Mouse (Mus musculus): ENCODE results near the gene Blvrb. TPM values are rescaled to one million over a fixed set of nuclear protein-coding genes. Genes with fewer than 3 reads are reported as not detected.
A peak's percentile ranks its signal among the peaks of the same experiment; 100 is the strongest.

The Blvrb gene
- polyA plus RNA-seq, 1 experiment from 2014 or later = 17.1 TPM

DNA sequence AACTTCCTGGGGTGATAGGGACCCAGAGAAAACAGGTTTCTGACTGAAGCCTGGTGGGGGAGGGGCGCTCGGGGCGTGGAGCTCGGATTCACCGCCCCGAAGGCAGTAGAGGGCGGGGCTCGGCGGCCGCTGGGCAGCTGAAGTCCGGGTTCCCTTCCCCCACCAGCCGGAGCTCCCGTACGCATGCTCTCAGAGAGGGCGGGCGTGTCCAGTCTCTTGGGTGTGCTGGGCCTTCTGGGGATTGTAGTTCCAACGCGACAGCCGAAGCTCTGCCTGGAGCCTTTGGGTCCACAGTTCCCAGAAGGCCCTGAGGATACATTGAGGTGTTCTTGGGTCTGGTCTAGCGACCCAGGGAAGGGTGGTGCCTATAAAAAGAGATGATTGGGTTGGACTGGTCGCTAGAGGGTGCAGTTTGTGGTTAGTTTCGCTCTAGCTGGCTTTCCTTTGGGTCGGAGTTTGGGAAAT is 26.7 kb downstream of the Blvrb start:
- Histone ChIP-seq H3K4me3 (peak overlapping the region; percentile 77), H3K27ac (replicated peaks) (peak overlapping the region; percentile 93), H3K4me1 (peaks cover 19% of the 10 kb centered on the region), H3K27me3 (no peaks in the 10 kb centered on the region), H3K4me2 (replicated peaks) (peak overlapping the region; percentile 86), H3K36me3 (peaks cover 7% of the 10 kb centered on the region; the same call in 1 of the 2 replicates), H3K9me3 (no peaks in the 10 kb centered on the region), H3K9ac (replicated peaks) (peak overlapping the region; percentile 49)
- peak; percentile 93 for ATAC-seq (replicated peaks)
- WGBS = under 1% methylated on average over 23 of the region's 23 CpGs

DNA sequence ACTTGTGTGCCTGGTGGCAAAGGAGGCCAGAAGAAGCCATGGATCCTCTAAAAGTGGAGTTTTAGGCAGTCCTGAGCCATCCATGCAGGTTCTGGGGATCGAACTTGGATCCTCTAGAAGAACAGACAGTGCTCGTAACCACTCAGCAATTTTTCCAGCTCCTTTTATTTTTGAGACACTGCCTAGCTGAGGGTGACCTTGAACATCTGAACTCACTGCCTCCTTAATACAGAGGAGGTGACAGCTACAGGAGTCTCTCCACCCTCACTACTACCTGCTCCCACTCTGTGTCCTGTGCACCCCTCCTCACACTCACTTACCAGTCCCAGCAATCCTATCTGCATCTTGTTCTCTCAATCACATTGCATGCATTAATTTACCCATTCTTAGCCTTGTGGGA is 27.8 kb downstream of the Blvrb start:
- H3K4me2 ChIP-seq (replicated peaks) = no peak overlapping the region
- no peak overlapping the region for H3K9ac ChIP-seq (replicated peaks)
- no peaks in the 10 kb centered on the region for H3K27me3 ChIP-seq
- peaks cover 7% of the 10 kb centered on the region; the same call in 1 of the 2 replicates for H3K36me3 ChIP-seq
- no peak for ATAC-seq (replicated peaks)
- no peaks in the 10 kb centered on the region for H3K9me3 ChIP-seq
- H3K4me3 ChIP-seq = no peak overlapping the region
- no peak overlapping the region for H3K27ac ChIP-seq (replicated peaks)
- peaks cover 19% of the 10 kb centered on the region for H3K4me1 ChIP-seq
- 97% methylated on average over 2 of the region's 2 CpGs for WGBS

DNA sequence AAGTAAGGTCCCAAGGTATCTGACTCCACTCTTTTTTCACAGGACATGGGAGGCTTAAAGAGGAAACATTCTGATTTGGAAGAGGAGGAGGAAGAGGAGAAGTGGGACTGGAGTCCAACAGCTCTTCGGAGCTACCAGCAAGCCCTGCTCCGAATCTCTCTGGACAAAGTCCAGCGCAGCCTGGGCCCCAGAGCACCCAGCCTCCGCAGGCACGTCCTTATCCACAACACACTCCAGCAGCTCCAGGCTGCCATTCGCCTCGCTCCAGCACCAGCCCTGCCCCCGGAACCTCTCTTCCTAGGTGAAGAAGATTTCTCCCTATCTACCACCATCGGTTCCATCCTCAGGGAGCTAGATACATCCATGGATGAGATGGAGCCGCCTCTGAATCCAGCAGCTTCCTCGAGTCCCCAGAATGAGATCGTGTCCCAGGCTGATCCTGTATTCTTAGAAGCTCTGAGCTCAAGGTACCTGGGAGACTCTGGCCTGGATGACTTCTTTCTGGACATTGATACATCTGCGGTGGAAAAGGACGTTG is 28.4 kb downstream of the Blvrb start:
- WGBS = 96% methylated on average over 14 of the region's 14 CpGs
- ATAC-seq (replicated peaks) = no peak
- no peak overlapping the region for H3K9ac ChIP-seq (replicated peaks)

DNA sequence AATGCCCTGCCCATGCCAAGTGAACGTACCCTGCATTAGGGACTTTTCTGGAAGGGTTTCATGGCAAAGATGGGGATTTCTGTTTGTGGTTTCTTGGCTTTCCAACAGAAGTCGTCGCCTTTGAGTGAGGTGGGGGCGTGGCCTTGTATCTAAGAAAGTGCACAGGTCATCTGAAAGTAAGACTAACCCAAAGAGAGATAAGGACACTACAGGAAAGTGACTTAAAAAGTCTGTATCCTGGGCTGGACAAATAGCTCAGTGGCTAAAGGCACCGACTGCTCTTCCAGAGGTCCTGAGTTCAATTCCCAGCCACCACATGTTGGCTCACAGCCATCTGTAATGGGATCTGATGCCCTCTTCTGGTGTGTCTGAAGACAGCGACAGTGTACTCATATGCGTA is 30.8 kb downstream of the Blvrb start:
- H3K9me3 ChIP-seq = no peaks in the 10 kb centered on the region
- no peak overlapping the region for H3K4me3 ChIP-seq
- H3K4me2 ChIP-seq (replicated peaks) = no peak overlapping the region
- H3K9ac ChIP-seq (replicated peaks) = no peak overlapping the region
- H3K27ac ChIP-seq (replicated peaks) = no peak overlapping the region
- no peak for ATAC-seq (replicated peaks)
- H3K27me3 ChIP-seq = no peaks in the 10 kb centered on the region
- peaks cover 7% of the 10 kb centered on the region; the same call in 1 of the 2 replicates for H3K36me3 ChIP-seq
- 84% methylated on average over 7 of the region's 7 CpGs for WGBS
- H3K4me1 ChIP-seq = peaks cover 14% of the 10 kb centered on the region

More for the DNA sequence above, 28.4 kb downstream of the Blvrb start:
- H3K4me2 ChIP-seq (replicated peaks) = no peak overlapping the region
- no peak overlapping the region for H3K4me3 ChIP-seq
- H3K36me3 ChIP-seq = peaks cover 7% of the 10 kb centered on the region; the same call in 1 of the 2 replicates
- no peaks in the 10 kb centered on the region for H3K9me3 ChIP-seq
- H3K27me3 ChIP-seq = no peaks in the 10 kb centered on the region
- no peak overlapping the region for H3K27ac ChIP-seq (replicated peaks)
- peaks cover 19% of the 10 kb centered on the region for H3K4me1 ChIP-seq

DNA sequence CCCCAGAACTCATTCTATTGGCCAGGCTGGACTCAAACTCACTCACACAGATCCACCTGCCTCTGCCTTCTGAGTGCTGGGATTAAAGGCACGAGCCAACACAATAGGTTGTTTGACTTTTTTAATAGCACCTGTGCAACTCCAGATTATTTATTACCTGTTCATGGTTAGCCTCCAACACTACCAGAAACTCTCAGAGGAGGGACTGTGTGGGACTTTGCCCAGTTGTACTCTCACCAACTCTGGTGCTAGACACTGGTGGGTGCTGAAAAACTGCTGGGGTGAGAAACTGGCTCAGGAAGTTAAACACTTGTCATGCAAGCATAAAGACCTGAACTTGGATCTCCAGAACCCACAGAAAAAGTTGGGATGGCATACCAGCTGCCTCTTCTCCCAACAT is 32.0 kb downstream of the Blvrb start:
- no peak overlapping the region for H3K4me3 ChIP-seq
- WGBS = 76% methylated on average over 1 of the region's 1 CpGs
- no peak overlapping the region for H3K27ac ChIP-seq (replicated peaks)

GRCm38 (mm10) chr7:27480506-27480905 is 32.7 kb downstream of the Blvrb start:
- 66% methylated on average over 3 of the region's 3 CpGs for WGBS
- H3K36me3 ChIP-seq = peaks cover 7% of the 10 kb centered on the region; the same call in 1 of the 2 replicates
- H3K4me1 ChIP-seq = peaks cover 7% of the 10 kb centered on the region
- H3K4me2 ChIP-seq (replicated peaks) = no peak overlapping the region
- H3K9me3 ChIP-seq = no peaks in the 10 kb centered on the region
- H3K27ac ChIP-seq (replicated peaks) = no peak overlapping the region; the same call in 1 of the 2 replicates
- no peak overlapping the region for H3K9ac ChIP-seq (replicated peaks)
- H3K4me3 ChIP-seq = no peak overlapping the region
- ATAC-seq (replicated peaks) = no peak
- no peaks in the 10 kb centered on the region for H3K27me3 ChIP-seq

More for the DNA sequence above, 32.0 kb downstream of the Blvrb start:
- Histone ChIP-seq H3K4me2 (replicated peaks) (no peak overlapping the region), H3K9me3 (no peaks in the 10 kb centered on the region), H3K27me3 (no peaks in the 10 kb centered on the region), H3K9ac (replicated peaks) (no peak overlapping the region), H3K4me1 (peaks cover 7% of the 10 kb centered on the region), H3K36me3 (peaks cover 7% of the 10 kb centered on the region; the same call in 1 of the 2 replicates)
- ATAC-seq (replicated peaks) = no peak

DNA sequence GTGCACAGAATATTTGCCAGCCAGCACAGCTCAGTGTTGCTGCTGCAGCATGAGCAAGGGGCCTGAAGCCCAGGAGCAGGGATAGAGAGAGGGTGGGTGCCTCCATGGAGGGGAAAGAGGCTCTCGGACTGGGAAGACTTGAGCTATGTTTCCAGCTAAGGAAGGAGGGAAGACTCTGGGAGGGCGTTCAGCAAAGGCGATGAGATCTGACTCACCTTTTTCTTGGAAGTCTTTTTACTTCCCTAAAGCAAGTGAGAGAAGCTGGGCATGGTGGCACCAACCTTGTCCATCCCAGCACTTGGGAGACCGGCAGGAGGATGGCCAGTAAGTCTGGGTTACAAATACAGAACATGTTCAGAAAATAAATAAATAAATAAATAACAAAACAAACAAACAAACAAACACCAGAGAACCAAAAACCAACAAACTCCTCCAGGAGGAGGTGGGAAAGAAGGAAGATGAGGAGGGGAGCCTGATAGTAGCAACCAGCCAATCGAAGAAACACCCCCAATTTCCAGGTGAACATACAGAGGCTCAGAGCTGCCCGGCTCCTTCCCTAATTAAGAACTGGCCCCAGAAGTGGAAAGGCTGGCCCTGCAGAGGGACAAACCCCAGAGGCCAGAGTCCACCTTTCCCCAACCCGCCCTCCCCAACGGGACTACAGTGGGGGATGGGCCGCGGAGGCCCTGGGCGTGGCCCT is 33.3 kb downstream of the Blvrb start:
- Histone ChIP-seq H3K27me3 (no peaks in the 10 kb centered on the region), H3K27ac (replicated peaks) (peak overlapping the region; percentile 44), H3K4me2 (replicated peaks) (peak overlapping the region; percentile 70), H3K4me3 (peak overlapping the region; percentile 40), H3K4me1 (peaks cover 7% of the 10 kb centered on the region), H3K36me3 (peaks cover 7% of the 10 kb centered on the region; the same call in 1 of the 2 replicates), H3K9ac (replicated peaks) (peak overlapping the region; percentile 52), H3K9me3 (no peaks in the 10 kb centered on the region)
- WGBS = 12% methylated on average over 11 of the region's 11 CpGs
- ATAC-seq (replicated peaks) = no peak

- no peaks in the 10 kb centered on the region for H3K9me3 ChIP-seq
- H3K4me1 ChIP-seq = peaks cover 11% of the 10 kb centered on the region
- peaks cover 4% of the 10 kb centered on the region; the same call in 1 of the 2 replicates for H3K36me3 ChIP-seq
- peak overlapping the region; percentile 44 for H3K27ac ChIP-seq (replicated peaks)
- H3K4me2 ChIP-seq (replicated peaks) = peak overlapping the region; percentile 70
- WGBS = 0% methylated on average over 10 of the region's 12 CpGs
- peak overlapping the region; percentile 52 for H3K9ac ChIP-seq (replicated peaks)
- H3K4me3 ChIP-seq = peak overlapping the region; percentile 40
- peak; percentile 77 for ATAC-seq (replicated peaks)
- no peaks in the 10 kb centered on the region for H3K27me3 ChIP-seq
These were observed 33.8 kb downstream of the Blvrb start for GRCm38 (mm10) chr7:27481627-27481969.

DNA sequence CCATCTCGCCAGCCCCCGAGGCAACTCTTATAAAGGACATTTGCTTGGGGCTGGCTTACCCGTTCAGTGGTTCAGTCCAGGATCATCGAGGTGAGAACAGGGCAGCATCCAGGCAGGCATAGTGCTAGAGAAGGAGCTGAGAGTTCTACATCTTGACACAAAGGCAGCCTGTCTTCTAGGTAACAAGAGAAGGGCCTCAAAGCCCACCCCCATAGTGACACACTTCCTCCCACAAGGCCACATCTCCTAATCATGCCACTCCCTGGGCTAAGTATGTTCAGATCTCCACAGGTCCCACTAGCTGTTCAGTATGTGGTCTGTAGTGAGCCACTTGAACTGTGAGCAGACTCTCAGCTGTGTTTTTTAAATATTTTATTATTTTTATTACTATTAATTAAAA is 36.1 kb downstream of the Blvrb start:
- no peak for ATAC-seq (replicated peaks)
- H3K27ac ChIP-seq (replicated peaks) = no peak overlapping the region
- H3K4me2 ChIP-seq (replicated peaks) = no peak overlapping the region
- WGBS = 83% methylated on average over 4 of the region's 4 CpGs
- H3K4me3 ChIP-seq = no peak overlapping the region
- no peak overlapping the region for H3K9ac ChIP-seq (replicated peaks)
- no peaks in the 10 kb centered on the region for H3K27me3 ChIP-seq
- H3K36me3 ChIP-seq = no peaks in the 10 kb centered on the region
- H3K9me3 ChIP-seq = no peaks in the 10 kb centered on the region
- peaks cover 19% of the 10 kb centered on the region for H3K4me1 ChIP-seq

- peaks cover 27% of the 10 kb centered on the region for H3K4me1 ChIP-seq
- no peaks in the 10 kb centered on the region for H3K36me3 ChIP-seq
- WGBS = 6% methylated on average over 13 of the region's 13 CpGs
These were observed 38.5 kb downstream of the Blvrb start for GRCm38 (mm10) chr7:27486102-27486769.

DNA sequence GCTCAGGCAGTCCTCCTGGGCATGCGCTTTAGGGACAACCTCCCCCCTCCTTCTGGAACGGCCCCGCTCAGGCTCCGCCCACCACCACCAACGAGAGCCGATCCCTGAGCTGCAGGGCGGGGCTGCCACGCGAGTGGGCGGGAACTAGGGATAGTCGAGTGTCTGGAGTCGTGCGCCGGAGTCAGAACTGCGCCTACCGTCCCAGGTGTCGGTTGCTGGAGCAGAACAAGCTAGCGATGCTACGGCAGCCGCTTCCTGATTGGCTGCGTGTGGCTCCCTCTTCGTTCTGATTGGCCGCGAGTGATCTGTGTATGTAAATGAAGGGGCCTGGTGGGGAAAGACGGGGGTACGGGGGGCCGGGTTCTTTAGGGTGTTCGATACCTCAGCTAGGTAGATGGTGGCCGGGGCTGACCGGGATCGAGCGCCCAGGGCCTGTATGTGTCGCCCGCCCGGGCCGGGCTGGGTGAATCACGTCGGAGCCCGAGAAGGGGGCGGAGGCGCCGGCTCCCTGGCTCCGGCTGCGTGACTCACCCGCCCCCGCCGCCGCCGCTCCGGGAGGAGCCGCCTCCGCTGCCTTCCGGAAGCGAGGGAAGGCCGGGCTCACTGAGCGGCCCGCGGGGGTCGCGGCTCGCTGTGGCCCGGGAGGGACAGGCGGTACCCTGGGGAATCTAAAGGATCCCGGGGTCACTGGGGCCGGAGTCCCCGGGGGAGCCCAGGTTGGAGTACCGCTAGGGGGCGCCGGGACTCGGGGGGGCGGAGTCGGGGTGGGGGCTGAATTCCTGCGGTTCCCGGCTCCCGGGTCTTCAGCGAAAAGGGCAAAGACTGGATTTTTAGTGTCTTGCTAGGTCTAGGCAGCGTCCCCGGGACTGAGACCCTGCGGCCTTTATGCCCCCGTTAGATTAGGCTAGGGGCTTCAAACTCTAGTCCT is 39.3 kb downstream of the Blvrb start, which contains the start of gene Sertad1:
Gene Sertad1 (plus strand): TSS at position 141 of the 928 bp plus-strand sequence.
- peak within 1 kb of the TSS; percentile 64 for H3K9ac ChIP-seq (replicated peaks)
- H3K4me1 ChIP-seq = peaks cover 21% of the 10 kb centered on the region
- H3K36me3 ChIP-seq = no peaks in the 10 kb centered on the region
- H3K27ac ChIP-seq (replicated peaks) = peak within 1 kb of the TSS; percentile 90
- under 1% methylated on average over 74 of the region's 80 CpGs for WGBS
- peak within 1 kb of the TSS; percentile 52 for H3K4me2 ChIP-seq (replicated peaks)
- H3K4me3 ChIP-seq = peak within 1 kb of the TSS; percentile 68
- peak; percentile 98 for ATAC-seq (replicated peaks)
- H3K27me3 ChIP-seq = no peaks in the 10 kb centered on the region
- no peaks in the 10 kb centered on the region for H3K9me3 ChIP-seq

More at GRCm38 (mm10) chr7:27486102-27486769, 38.5 kb downstream of the Blvrb start:
- Histone ChIP-seq H3K4me2 (replicated peaks) (peak overlapping the region; percentile 52), H3K9me3 (no peaks in the 10 kb centered on the region), H3K9ac (replicated peaks) (peak overlapping the region; percentile 26), H3K27me3 (no peaks in the 10 kb centered on the region), H3K27ac (replicated peaks) (peak overlapping the region; percentile 41), H3K4me3 (peak overlapping the region; percentile 68)
- ATAC-seq (replicated peaks) = peak; percentile 9; the same call in 1 of the 2 replicates

All from forebrain, embryonic 15.5 days (tissue).